10 mouse cellular contexts compared by ENCODE assay signal in genomic region chr17:26974547-26974946, GRCm38 (mm10). TPM values are rescaled to one million over a fixed set of nuclear protein-coding genes. Genes with fewer than 3 reads are reported as not detected.
DNase-seq lines count a peak whose midpoint lies in the region; ATAC-seq lines count a peak whose summit lies in the region.
"Had no signal": no experiment of that assay in that cellular context is flagged by ENCODE, and none has a peak within 500 bp of the region (broad histone marks: within the 10 kb centered on the region; RNA-seq: fewer than 3 reads in every experiment).

No protein-coding gene starts in this region.

- H3K27ac ChIP-seq in heart, embryonic 11.5 days (ENCODE audit: low read depth, low read length): no peak overlapping the region
- no peak overlapping the region for H3K27ac ChIP-seq in midbrain, embryonic 10.5 days (replicated peaks)
- no peak overlapping the region for H3K27ac ChIP-seq in midbrain, embryonic 16.5 days (ENCODE audit: low read length)
- no peak overlapping the region for H3K27ac ChIP-seq in hindbrain, embryonic 16.5 days (ENCODE audit: low read depth, low read length)
- no peak overlapping the region for H3K27ac ChIP-seq in midbrain, embryonic 15.5 days

- 90% methylated on average over 15 of the region's 15 CpGs for WGBS in heart, embryonic 11.5 days (ENCODE audit: insufficient replicate concordance)
- WGBS in midbrain, embryonic 10.5 days: 93% methylated on average over 15 of the region's 15 CpGs
- 93% methylated on average over 15 of the region's 15 CpGs for WGBS in midbrain, embryonic 16.5 days
- 93% methylated on average over 15 of the region's 15 CpGs for WGBS in hindbrain, embryonic 16.5 days
- 93% methylated on average over 15 of the region's 15 CpGs for WGBS in midbrain, embryonic 15.5 days

- peaks cover 23% of the 10 kb centered on the region for H3K36me3 ChIP-seq in heart, embryonic 11.5 days (ENCODE audit: control insufficient read depth, insufficient read depth, low read length)
- peaks cover 73% of the 10 kb centered on the region for H3K36me3 ChIP-seq in midbrain, embryonic 10.5 days
- peaks cover 19% of the 10 kb centered on the region for H3K36me3 ChIP-seq in midbrain, embryonic 16.5 days (ENCODE audit: control insufficient read depth, insufficient read depth, low read length)
- H3K36me3 ChIP-seq in hindbrain, embryonic 16.5 days (ENCODE audit: control insufficient read depth, insufficient read depth, low read length): peaks cover 25% of the 10 kb centered on the region
- H3K36me3 ChIP-seq in midbrain, embryonic 15.5 days (replicated peaks): peaks cover 23% of the 10 kb centered on the region; the same call in 1 of the 2 replicates

- H3K27me3 ChIP-seq in heart, embryonic 11.5 days (ENCODE audit: control insufficient read depth, insufficient read depth, low read length): no peaks in the 10 kb centered on the region
- no peaks in the 10 kb centered on the region for H3K27me3 ChIP-seq in midbrain, embryonic 10.5 days (ENCODE audit: low read depth, poor library complexity, severe bottlenecking)
- no peaks in the 10 kb centered on the region for H3K27me3 ChIP-seq in midbrain, embryonic 16.5 days (ENCODE audit: control insufficient read depth, insufficient read depth, low read depth, low read length)
- H3K27me3 ChIP-seq in hindbrain, embryonic 16.5 days (replicated peaks; ENCODE audit: control insufficient read depth, insufficient read depth, low read length): no peaks in the 10 kb centered on the region
- no peaks in the 10 kb centered on the region for H3K27me3 ChIP-seq in midbrain, embryonic 15.5 days (replicated peaks)

- no peaks in the 10 kb centered on the region for H3K9me3 ChIP-seq in heart, embryonic 11.5 days (replicated peaks; ENCODE audit: control insufficient read depth, low read length)
- no peaks in the 10 kb centered on the region for H3K9me3 ChIP-seq in midbrain, embryonic 10.5 days (replicated peaks)
- no peaks in the 10 kb centered on the region for H3K9me3 ChIP-seq in midbrain, embryonic 16.5 days (replicated peaks; ENCODE audit: control insufficient read depth, low read length, poor library complexity, severe bottlenecking)
- no peaks in the 10 kb centered on the region for H3K9me3 ChIP-seq in hindbrain, embryonic 16.5 days (ENCODE audit: control insufficient read depth, low read length)
- no peaks in the 10 kb centered on the region for H3K9me3 ChIP-seq in midbrain, embryonic 15.5 days

- DNase-seq in heart, adult 9 months (ENCODE audit: low spot score in 2 of 2): no peak
- DNase-seq in midbrain, embryonic 10.5 days (ENCODE audit: low spot score): no peak
- DNase-seq in layer of hippocampus, adult 11-12 months (ENCODE audit: low spot score): no peak
- no peak for DNase-seq in thymus, postnatal 36 days
- DNase-seq: cerebellum, postnatal 36 days; layer of hippocampus, postnatal 36 days had no signal

- H3K4me2 ChIP-seq in heart, embryonic 11.5 days: peak overlapping the region; percentile 98; the same call in 1 of the 2 replicates
- H3K4me2 ChIP-seq in midbrain, embryonic 16.5 days (ENCODE audit: low read length): no peak overlapping the region
- H3K4me2 ChIP-seq in hindbrain, embryonic 16.5 days (ENCODE audit: low read length): peak overlapping the region; percentile 91; the same call in 1 of the 2 replicates
- peak overlapping the region; percentile 90 for H3K4me2 ChIP-seq in midbrain, embryonic 15.5 days

- no peak for ATAC-seq in heart, embryonic 11.5 days (replicated peaks; ENCODE audit: insufficient number of reproducible peaks, low FRiP score, low TSS enrichment)
- no peak for ATAC-seq in midbrain, embryonic 16.5 days
- no peak for ATAC-seq in hindbrain, embryonic 16.5 days
- ATAC-seq in midbrain, embryonic 15.5 days (replicated peaks): no peak

- no peak overlapping the region for H3K9ac ChIP-seq in heart, embryonic 11.5 days (ENCODE audit: low read depth, low read length)
- H3K9ac ChIP-seq in midbrain, embryonic 16.5 days (ENCODE audit: low read depth, low read length): no peak overlapping the region
- H3K9ac ChIP-seq in hindbrain, embryonic 16.5 days (ENCODE audit: low read depth, low read length): no peak overlapping the region
- H3K9ac ChIP-seq in midbrain, embryonic 15.5 days: no peak overlapping the region

- H3K4me1 ChIP-seq in heart, embryonic 11.5 days (ENCODE audit: control insufficient read depth, insufficient read depth, low read length): peaks cover 19% of the 10 kb centered on the region
- peaks cover 50% of the 10 kb centered on the region for H3K4me1 ChIP-seq in midbrain, embryonic 10.5 days
- H3K4me1 ChIP-seq in midbrain, embryonic 16.5 days (ENCODE audit: control insufficient read depth, insufficient read depth, low read length): peaks cover 38% of the 10 kb centered on the region
- H3K4me1 ChIP-seq in hindbrain, embryonic 16.5 days (ENCODE audit: control insufficient read depth, insufficient read depth, low read depth, low read length): peaks cover 34% of the 10 kb centered on the region
- H3K4me1 ChIP-seq in midbrain, embryonic 15.5 days: peaks cover 50% of the 10 kb centered on the region

- no peak overlapping the region; the same call in 1 of the 2 replicates for H3K4me3 ChIP-seq in heart, embryonic 11.5 days (ENCODE audit: low read depth, low read length)
- H3K4me3 ChIP-seq in midbrain, embryonic 10.5 days: peak overlapping the region; percentile 89
- H3K4me3 ChIP-seq in midbrain, embryonic 16.5 days (ENCODE audit: low read depth, low read length): no peak overlapping the region
- no peak overlapping the region for H3K4me3 ChIP-seq in hindbrain, embryonic 16.5 days (ENCODE audit: low read length)
- no peak overlapping the region for H3K4me3 ChIP-seq in midbrain, embryonic 15.5 days

RNA-seq across cellular contexts. Expression of gene Zbtb9, which starts 1.6 kb away (rescaled TPM):
- 6.8 and 7.9 TPM in 2 replicates for polyA plus RNA-seq in heart, embryonic 11.5 days (2014; fragmentation: Nextera tagmentation; extraction: Ambion mirVana)
- 18.6 and 18.8 TPM in 2 replicates for polyA plus RNA-seq in midbrain, embryonic 10.5 days (2016; fragmentation: Nextera tagmentation; extraction: Ambion mirVana)
- 13.8 and 15.9 TPM in 2 replicates for polyA plus RNA-seq in midbrain, embryonic 16.5 days (2015; fragmentation: Nextera tagmentation; extraction: Ambion mirVana)
- polyA plus RNA-seq in hindbrain, embryonic 16.5 days (2015; fragmentation: Nextera tagmentation; extraction: Ambion mirVana): 13.0 and 15.6 TPM in 2 replicates
- polyA plus RNA-seq in midbrain, embryonic 15.5 days (2015; fragmentation: Nextera tagmentation; extraction: Ambion mirVana): 15.4 and 16.9 TPM in 2 replicates

RNA-seq across cellular contexts. Expression of gene Syngap1, which starts 33.5 kb away (rescaled TPM):
- 2.9 and 3.7 TPM in 2 replicates for polyA plus RNA-seq in heart, embryonic 11.5 days (2014; fragmentation: Nextera tagmentation; extraction: Ambion mirVana)
- 1.5 TPM in 2 replicates for polyA plus RNA-seq in midbrain, embryonic 10.5 days (2016; fragmentation: Nextera tagmentation; extraction: Ambion mirVana)
- polyA plus RNA-seq in midbrain, embryonic 16.5 days (2015; fragmentation: Nextera tagmentation; extraction: Ambion mirVana): 4.3 and 4.6 TPM in 2 replicates
- 2.5 and 4.9 TPM in 2 replicates for polyA plus RNA-seq in hindbrain, embryonic 16.5 days (2015; fragmentation: Nextera tagmentation; extraction: Ambion mirVana)
- 6.0 and 7.3 TPM in 2 replicates for polyA plus RNA-seq in midbrain, embryonic 15.5 days (2015; fragmentation: Nextera tagmentation; extraction: Ambion mirVana)

RNA-seq across cellular contexts. Expression of gene Cuta, which starts 35.2 kb away (rescaled TPM):
- polyA plus RNA-seq in heart, embryonic 11.5 days (2014; fragmentation: Nextera tagmentation; extraction: Ambion mirVana): 134 and 145 TPM in 2 replicates
- polyA plus RNA-seq in midbrain, embryonic 10.5 days (2016; fragmentation: Nextera tagmentation; extraction: Ambion mirVana): 175 and 179 TPM in 2 replicates
- polyA plus RNA-seq in midbrain, embryonic 16.5 days (2015; fragmentation: Nextera tagmentation; extraction: Ambion mirVana): 130 TPM in 2 replicates
- polyA plus RNA-seq in hindbrain, embryonic 16.5 days (2015; fragmentation: Nextera tagmentation; extraction: Ambion mirVana): 140 and 150 TPM in 2 replicates
- polyA plus RNA-seq in midbrain, embryonic 15.5 days (2015; fragmentation: Nextera tagmentation; extraction: Ambion mirVana): 127 and 131 TPM in 2 replicates

RNA-seq across cellular contexts. Expression of gene Phf1, which starts 41.7 kb away (rescaled TPM):
- polyA plus RNA-seq in heart, embryonic 11.5 days (2014; fragmentation: Nextera tagmentation; extraction: Ambion mirVana): 5.7 and 5.9 TPM in 2 replicates
- polyA plus RNA-seq in midbrain, embryonic 10.5 days (2016; fragmentation: Nextera tagmentation; extraction: Ambion mirVana): 3.1 and 4.7 TPM in 2 replicates
- 24.5 and 28.0 TPM in 2 replicates for polyA plus RNA-seq in midbrain, embryonic 16.5 days (2015; fragmentation: Nextera tagmentation; extraction: Ambion mirVana)
- polyA plus RNA-seq in hindbrain, embryonic 16.5 days (2015; fragmentation: Nextera tagmentation; extraction: Ambion mirVana): 30.3 and 31.7 TPM in 2 replicates
- polyA plus RNA-seq in midbrain, embryonic 15.5 days (2015; fragmentation: Nextera tagmentation; extraction: Ambion mirVana): 27.2 and 29.5 TPM in 2 replicates

RNA-seq across cellular contexts. Expression of gene Bak1, which starts 54.3 kb away (rescaled TPM):
- polyA plus RNA-seq in heart, embryonic 11.5 days (2014; fragmentation: Nextera tagmentation; extraction: Ambion mirVana): 11.0 and 11.4 TPM in 2 replicates
- 2.8 and 3.4 TPM in 2 replicates for polyA plus RNA-seq in midbrain, embryonic 10.5 days (2016; fragmentation: Nextera tagmentation; extraction: Ambion mirVana)
- polyA plus RNA-seq in midbrain, embryonic 16.5 days (2015; fragmentation: Nextera tagmentation; extraction: Ambion mirVana): 2.9 and 3.7 TPM in 2 replicates
- polyA plus RNA-seq in hindbrain, embryonic 16.5 days (2015; fragmentation: Nextera tagmentation; extraction: Ambion mirVana): 4.0 and 4.1 TPM in 2 replicates
- 3.5 and 4.2 TPM in 2 replicates for polyA plus RNA-seq in midbrain, embryonic 15.5 days (2015; fragmentation: Nextera tagmentation; extraction: Ambion mirVana)
